Mouse (Mus musculus) heart, postnatal 10 days (tissue): ENCODE results near the gene Phc2. TPM values are rescaled to one million over a fixed set of nuclear protein-coding genes. Genes with fewer than 3 reads are reported as not detected.

Source experiments
- DNase-seq, 2 experiments: peaks; one replicate each; pipeline ENCODE4 v3.0.0; 2021
- intact Hi-C: fragments of 180-260 bp; cut with DNase I; formaldehyde crosslinking; loops from one replicate; pipeline ENCODE4 v1.15.1; 2025
- total RNA-seq, 2 experiments: library from RNA; stranded (reverse); gene quantifications; 2 replicates each; pipeline ENCODE4 v1.2.3; 2021

The Phc2 gene
- total RNA-seq, 2 experiments from 2014 or later = 68.1 to 70.8 TPM

DNA sequence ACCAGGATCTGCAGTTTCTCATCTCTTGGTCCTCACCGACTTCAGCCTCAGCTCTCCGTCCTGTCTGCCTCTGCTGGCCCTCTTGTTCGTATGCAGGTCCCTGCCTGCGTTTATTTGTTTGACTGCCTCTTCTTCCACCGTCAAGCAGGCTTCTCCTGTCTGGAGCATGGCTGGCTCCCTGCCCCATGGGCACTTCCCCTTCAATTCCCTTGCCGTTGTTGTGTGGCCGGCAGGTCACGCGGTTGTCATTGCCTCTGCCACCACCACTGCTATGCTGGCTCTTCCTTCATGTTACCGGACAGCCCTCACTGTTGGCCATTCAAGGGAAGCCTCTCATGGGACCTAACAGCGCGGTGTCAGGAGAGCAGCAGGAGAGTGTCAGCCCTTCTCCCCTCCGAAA is 113.6 kb downstream of the Phc2 start:
- intact Hi-C loops = no loop called here
- DNase-seq = peak in 1 of 2 experiments; percentile 32

DNA sequence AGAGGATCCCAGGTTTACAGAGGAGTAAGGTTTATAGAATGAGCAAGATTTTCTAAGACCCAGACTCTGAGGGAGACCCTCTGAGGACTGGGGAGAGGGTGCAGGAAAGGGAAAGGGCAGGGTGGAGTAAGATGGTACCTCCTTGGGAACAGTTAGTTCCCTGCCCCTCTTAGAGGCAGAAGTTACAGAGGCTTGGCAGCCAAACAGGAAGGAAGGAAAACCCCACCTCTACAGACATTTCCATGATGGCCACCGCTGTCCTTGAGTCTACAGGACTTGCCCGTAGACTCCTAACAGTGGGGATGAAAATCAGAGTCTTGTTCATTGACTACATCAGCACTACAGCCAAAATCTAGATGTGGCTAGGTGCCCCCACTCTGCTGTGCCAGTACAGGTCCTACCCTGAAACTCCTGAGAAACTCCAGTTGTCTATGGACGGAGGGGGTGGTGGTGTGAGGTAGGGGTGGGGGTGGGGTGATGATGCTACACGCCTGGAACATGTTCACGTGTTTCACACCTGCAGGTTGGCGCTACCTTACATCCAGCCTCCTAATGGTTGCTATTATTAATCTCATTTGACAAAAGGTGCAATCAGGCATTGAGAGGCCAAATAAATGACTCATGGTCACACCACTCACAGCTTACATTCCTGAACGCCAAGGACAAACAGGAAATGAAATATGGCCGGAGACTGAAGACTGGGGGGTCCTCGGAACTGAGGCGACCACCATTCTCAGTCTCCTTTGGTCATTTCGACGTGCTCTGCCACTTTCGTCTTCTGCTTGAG is 115.3 kb downstream of the Phc2 start:
- intact Hi-C loops = no loop called here
- no peak for DNase-seq

DNA sequence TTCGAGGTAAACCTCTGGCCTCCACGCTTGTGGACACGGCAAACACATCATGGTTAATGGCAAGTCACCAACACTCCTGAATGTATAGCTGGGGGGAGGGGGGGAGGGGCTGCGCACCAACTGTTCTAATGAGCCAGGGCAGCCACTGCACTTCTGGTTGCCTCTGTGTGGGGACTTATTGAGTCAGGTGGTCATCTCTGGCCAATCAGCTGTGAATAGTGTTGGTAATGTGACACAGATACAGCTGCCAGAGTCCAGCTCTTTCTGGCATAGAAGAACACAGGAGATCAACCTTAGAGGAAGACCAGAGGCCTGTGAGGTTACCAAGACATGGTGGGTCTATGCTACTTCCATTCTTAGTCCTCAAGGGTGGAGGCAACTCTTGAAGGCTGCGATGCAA is 116.2 kb downstream of the Phc2 start:
- intact Hi-C loops = no loop called here
- DNase-seq = no peak

DNA sequence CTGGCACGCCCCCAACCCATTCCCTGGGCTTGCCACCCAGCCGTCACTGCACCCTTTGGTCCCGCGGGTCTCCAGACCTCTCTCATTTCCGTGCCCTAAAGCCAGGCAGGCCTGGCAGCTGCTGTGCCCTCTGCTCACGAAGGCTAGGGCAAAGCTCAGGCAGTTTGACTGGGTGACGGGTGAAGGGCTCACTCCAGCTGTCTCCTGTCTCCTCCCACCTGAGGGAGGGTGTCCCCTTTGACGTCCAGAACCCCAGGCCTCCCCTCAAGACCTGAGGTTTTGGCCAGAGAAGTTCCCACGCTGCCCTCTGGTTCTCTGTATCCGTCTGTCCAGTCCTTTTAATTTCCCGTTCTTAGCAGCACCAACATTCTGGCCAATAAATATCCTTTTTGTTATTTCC is 119.3 kb downstream of the Phc2 start:
- no peak for DNase-seq
- intact Hi-C loops = no loop called here

DNA sequence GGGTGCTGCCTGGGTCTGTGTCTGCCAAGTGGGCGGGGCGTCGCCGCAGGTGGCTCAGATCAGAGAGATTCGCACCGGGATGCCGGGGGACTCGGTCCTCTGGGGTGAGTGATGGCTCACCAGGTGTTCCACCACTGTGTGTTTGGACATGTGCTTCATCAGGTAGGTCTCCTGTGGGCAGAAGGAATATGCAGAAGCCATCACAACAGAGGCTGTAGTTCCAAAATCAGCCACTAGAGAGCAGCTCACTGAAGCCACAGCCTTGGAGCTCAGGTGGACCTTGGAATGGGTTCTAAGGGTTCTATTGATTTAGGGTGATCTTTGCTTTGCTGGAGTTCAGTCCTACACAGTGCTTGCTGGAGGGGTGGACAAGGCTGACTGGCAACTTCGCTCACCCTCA is 120.0 kb downstream of the Phc2 start:
- DNase-seq = peak; percentile 34 to 70
- intact Hi-C loops = no loop called here

DNA sequence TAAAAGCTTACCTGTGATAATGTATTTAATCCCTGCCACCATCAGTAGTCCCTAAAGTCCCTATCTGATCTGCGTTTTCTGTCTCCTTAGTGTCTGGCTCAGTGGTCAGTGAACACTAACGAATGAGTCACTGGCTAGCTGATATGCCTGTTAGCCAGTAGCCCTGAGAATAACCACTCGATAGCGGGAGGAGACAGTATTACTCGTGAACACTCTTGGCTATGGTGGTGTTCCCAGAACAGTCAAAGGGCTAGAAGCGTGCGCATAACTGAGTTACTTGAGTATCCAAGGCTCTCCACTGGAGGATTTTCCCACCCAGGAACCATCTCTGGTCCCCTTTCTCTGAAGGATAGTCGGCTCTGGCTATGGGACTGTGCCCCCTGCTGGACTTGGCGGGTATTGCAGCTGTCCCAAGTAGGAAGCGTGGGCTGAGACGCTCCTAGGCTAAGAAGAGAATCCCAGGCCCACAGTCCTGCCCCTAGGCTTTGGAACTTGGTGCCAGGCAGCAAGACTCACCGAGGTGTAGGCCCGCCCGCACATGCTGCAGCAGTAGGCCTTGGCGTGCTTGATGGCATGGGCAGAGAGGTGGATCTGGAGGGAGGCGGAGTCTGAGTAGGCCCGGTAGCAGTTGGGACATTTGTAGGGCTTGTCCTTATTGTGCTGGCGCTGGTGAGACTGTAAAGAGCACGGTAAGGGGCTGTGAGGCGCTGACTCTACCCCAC is 122.2 kb downstream of the Phc2 start:
- intact Hi-C loops = loop anchor here (1.0 to 5.0 kb wide), 4 partner anchors 49 to 164 kb away; partner anchors contain the start of gene Zscan20
- DNase-seq = peak; percentile 80 to 89

DNA sequence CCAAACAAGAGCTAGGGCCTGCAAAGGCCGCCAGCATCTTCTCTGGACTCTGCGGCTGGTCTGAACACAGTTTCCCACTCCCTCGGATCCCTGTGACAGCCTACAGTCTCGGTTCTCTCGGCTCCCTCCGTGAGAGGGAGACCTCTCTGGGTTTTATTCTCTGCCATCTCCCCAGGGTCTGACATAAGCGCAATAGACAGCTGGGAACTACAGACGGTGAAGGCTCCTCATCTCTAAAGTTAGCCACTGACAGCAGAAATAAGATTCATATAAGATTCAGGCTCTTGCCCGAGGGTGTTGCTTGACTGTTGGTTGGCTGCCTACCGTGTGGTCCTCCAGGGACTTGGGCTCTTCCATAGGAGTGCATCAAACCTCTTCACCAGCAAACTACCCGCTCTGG is 123.1 kb downstream of the Phc2 start:
- no peak for DNase-seq
- intact Hi-C loops = loop anchor here (5.0 kb wide), 2 partner anchors 50 to 165 kb away; partner anchors contain the start of gene Zscan20

DNA sequence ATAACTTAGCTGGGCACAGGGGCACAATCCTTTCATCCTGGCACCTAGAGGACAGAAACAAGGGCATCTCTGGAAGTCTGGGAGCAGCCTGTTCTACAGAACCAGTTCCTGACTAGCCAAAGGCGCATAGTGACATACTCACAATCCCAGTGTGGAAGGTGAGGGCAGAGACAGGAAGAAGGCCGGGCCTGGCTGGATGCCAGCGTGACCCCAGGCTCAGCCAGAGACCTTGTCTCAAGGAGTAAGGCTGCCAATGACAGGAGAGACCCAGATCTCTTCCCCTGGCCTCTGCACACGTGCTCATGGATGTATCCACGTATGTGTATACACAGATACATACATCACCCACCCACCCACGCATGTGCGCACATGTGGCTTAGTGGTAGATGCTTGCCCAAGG is 127.5 kb downstream of the Phc2 start:
- no peak for DNase-seq
- intact Hi-C loops = no loop called here

DNA sequence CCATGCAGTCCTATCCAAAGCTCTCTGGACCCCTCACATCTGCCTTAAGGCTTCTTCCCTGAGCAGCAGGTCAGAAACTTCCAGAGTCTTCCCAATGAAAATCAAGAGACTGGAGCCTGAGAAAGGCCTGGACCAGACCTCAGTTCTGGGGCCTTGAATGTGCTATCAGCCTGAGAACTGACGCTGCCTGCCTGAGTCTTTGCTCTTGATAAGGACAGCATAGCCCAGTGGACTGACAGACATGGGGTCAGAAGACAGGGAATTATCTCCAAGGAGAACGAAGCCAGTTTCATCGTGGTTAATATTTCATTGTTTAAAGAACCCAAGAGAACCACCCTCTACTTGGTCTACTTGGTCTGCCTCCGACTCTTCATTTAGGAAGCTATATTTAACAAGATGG is 128.1 kb downstream of the Phc2 start:
- intact Hi-C loops = no loop called here
- no peak for DNase-seq

DNA sequence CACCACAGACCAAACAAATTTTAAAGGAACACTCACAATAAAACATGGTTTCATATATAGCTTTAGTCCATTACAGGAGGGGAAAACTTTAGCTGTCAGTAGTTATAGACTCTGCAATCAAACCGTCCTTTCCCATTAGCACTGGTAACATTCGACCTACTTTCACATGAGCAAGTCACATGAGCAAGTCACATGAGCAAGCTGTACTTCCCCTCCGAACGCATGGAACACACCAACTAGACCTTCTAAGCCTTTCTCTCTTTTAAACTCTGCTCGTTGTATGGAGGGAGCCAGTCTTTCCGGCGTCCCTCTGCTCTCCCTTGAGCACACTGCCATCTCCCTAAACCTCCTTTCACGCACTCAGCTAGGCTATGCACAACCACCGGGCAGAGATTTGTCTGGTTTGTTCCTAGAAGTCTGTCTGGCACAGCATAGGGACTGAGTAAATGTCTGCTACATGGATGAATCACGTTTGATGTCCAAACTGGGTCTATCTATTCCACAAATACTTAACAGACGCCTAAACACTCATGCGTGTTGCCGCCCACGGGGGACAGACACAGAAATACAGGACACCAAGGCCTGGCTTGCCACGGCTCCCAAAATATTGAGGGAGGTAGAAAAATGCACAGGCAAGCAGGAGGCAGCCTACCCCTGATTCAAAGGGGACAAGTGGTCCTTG is 130.6 kb downstream of the Phc2 start:
- intact Hi-C loops = no loop called here

DNA sequence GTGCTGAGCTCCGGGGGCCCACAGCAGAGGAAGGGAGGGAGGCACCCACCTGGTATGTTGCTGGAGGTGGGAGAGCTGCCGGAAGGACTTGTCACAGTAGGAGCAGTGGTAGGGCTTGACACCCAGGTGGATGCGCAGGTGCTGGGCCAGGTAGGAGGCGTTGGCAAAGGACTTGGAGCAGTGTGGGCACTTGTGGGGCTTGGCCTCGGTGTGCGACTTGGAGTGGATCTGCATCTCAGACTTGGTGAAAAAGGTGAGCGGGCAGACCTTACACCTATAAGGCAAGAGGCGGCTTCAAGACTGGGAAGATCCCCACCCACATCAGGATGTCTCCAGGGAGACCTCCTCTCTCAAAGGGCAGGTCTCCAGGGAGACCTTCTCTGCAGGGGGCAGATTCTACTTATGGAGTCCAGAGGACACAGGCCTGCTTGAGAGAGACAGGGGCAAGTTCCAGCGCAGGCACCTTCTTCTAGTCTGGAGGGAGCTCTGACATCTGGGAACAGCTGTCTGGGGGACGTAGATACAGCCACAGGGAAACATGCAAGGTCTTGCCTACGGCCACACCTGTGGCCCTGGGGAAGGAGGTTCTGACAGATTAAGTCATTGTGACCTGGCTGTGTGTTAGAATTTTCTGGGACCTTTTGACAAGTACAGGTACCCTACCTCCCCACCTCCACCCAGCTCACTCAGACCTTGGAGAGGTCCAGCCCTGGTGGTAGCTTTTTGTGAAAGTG is 131.6 kb downstream of the Phc2 start:
- no peak for DNase-seq
- intact Hi-C loops = no loop called here

More for the DNA sequence above, 130.6 kb downstream of the Phc2 start:
- DNase-seq = no peak

DNA sequence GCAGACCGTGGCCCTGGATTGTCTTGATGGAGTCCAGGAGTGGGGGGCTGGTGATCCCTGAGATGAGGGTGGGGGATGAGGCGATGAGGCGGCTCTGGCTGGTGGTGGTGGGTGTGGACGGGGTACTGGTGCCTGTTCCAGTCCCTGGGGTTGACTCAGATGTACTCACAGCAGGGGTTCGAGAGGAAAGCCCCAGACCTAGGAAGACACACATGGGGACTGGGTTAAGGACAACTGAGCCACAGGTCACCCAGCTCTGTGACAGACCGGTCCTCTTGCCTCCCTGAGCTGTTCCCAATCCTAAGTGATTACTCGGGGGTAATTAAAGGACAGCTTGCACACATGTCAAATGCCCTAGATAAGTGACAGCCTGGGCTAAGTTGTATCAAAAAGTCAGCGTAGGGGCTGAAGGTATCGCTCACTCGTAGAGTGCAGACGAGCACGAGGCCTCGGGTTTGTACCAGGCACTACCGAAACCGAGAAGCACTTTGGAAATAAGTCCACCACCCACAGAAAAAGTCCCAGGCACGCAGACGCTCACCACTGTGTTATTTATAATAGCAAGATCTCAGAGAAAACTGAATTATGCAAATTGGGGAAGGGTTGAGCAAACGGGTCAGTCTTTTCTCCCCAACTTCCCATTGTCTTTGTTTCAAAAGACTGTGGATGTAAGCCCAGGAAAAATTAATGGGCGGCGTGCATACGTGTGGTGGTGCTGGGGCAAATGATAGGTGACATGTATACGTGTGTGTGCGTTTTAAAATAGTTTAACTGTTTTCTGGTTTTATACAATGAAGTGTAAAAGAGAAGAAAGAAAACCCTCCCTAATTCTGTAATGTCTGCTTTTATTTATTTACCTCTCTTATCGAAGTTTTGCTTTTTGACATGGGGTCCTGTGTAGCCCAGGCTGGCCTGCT is 132.8 kb downstream of the Phc2 start:
- intact Hi-C loops = no loop called here

DNA sequence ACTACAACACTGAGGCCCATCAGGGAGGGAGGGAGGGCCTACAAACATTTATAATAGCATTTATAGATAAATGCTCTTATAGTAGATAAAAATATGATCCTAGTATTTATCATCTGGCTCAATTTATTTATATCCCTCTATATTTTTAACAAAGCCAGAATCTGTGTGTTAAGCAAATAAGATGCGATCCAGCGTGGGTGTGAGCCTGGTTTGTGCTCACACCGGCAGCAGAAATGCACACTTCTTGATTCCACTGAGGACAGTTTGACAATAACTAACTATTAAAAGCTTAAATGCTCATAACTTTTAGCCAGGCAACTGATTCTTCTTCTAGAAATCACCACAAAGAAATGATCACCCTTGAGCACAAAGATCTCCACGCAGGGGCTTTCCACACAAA is 133.6 kb downstream of the Phc2 start:
- DNase-seq = no peak
- intact Hi-C loops = no loop called here

More for the DNA sequence above, 132.8 kb downstream of the Phc2 start:
- no peak for DNase-seq

DNA sequence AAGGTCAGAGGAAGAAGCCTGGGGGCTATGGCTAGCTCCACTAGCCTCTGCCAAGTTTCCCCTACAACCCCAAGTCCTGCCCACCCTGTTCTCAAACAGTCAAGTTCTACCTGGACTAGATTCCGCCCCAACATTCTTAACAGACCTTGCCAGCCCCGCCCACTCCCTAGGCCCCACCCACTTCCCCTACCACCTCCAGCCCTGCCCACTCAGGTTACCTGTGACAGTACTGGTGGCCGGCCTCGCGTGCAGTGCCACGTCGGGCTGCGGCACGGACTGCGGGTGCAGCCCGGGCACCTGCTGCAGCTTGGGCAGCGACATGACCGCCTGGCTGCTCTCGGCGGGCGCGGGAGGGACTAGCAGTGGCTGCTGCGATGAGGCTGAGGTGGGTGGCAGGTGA is 135.1 kb downstream of the Phc2 start:
- no peak for DNase-seq
- intact Hi-C loops = no loop called here

DNA sequence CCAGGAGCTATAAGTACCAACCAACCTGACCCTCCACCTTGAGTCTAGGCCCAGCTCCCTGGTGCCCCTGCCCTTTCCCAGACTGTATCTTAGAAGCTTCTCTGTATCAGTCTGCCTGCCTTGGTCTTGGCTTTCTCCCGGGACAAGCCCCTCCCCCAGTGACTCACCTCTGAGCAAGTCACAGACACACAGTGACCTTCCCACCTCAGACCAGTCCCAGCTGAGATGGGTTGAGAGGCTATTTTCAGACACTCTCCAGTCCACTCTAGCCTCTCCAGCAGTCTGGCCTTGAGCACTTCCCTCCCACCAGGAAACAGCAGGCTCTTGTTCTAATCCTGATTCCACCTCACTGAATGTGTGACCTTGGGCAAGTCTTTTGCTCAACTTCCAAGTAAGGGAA is 139.2 kb downstream of the Phc2 start:
- DNase-seq = peak; percentile 34 to 55
- intact Hi-C loops = no loop called here

DNA sequence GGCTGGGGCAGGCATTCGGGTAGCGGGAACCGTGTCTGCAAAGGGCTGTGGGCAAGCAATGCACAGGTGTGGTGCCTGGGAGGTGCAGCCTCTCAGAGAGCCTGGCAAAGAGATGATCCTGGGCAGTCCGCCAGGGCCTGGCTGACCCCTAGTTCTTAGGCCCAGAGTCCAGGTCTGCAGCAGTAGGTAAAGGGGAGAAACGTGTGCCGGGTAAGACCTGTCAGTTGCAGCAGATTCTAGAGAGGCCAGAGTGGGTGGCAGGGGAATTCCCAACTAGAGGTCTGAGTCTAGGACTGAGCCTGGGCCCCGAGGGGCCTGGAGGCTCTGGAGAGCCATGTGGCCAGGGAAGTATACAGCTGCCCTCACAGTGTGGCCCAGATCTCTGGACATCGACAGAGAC is 139.7 kb downstream of the Phc2 start:
- intact Hi-C loops = no loop called here
- peak in 1 of 2 experiments; percentile 35 for DNase-seq

DNA sequence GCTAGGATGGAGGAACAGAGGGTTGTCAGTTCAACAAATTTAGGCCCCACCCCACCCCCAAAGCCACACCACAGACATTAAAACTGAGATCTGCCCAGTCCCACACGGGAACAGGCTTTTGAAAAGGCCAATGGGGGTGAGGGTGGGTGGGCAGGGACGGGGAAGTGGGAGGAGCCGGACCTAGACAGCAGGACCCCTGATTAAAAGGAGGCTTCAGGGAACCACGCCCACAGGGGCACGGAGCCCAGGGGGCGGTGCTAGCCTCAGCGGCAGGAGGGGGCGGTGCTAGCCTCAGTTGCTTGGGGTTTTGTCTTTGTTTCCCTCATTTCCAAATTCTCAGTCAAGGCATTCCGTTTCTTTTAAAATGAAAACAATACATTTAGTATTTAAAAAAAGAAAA is 141.1 kb downstream of the Phc2 start:
- DNase-seq = no peak
- intact Hi-C loops = no loop called here

DNA sequence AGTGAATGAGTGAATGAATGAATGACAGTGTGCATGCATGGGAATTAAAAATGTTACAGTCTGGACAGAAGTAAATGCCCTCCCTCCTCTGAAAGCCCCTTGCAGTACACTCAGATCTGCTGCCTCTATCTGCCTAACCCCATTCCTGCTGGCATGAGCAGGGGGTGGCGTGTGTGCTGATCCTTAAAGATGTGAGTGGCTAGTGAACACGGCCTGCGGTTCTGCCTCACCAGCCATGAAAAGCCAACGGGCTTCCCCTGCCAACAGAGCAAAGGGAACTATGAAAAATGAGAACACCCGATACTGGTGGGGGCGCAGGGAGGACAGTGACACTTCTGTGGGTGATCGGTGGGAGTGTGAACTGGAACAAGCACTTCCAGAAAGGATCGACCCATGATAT is 142.3 kb downstream of the Phc2 start:
- intact Hi-C loops = no loop called here

DNA sequence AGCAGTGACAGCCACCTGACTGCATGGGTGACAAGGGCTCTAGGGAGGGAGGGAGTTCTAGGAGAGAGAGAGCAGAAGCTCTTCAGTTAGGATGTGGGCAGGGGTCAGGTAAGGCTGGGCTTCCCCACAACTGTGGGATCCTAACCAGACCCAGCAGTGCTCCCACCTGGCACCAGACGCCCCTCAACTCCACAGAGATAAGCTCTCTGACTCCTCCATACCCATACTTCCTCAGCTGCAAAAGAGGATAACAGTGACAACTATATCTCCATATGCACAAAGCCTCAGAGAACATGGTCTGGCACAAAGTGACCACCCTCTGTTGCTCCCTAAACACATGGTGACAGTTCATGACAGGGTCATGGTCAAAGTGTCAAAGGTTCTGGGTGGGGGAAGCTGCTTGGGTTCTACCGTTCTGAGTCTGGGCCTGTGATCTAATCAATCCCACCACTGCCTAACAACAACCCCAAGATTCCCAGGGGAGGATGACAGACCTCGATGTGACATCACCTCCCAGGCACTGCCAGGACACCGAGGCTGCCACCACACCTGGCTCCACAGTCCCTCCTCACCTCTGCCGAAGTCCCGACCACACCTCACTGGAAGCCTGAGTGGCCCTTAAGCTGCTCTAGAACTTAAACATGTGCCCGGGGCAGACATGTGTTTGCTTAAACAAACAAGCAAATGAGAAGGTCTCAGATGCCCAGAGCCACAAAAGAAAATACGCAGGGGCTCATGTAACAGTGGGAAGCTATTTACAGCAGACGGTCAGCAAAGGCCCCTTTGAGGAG is 147.4 kb downstream of the Phc2 start:
- DNase-seq = no peak
- intact Hi-C loops = no loop called here

More for the DNA sequence above, 142.3 kb downstream of the Phc2 start:
- no peak for DNase-seq
